Mouse (Mus musculus) Patski (cell line): ENCODE measurements around the gene Aifm1. TPM values are rescaled to one million over a fixed set of nuclear protein-coding genes. Genes with fewer than 3 reads are reported as not detected.

ENCODE experiments used
- ATAC-seq: fragments of 100-300 bp; one replicate; pipeline ENCODE4 v1.8.0; 2021
- CTCF ChIA-PET: fragments of 350-600 bp; sonication (Branson Sonifier 250); formaldehyde crosslinking; loops from one replicate; lab custom pipeline; 2022; ENCODE audit warnings: inconsistent platforms; lab: Charles Lee
- POLR2A ChIA-PET: fragments of 350-600 bp; sonication (Branson Sonifier 250); formaldehyde crosslinking; loops from one replicate; lab custom pipeline; 2022; ENCODE audit warnings: antibody characterized with exemption, inconsistent platforms; lab: Charles Lee
- DNase-seq: peaks from one replicate; pipeline ENCODE4 v3.0.0-alpha.2; 2011; ENCODE audit warnings: low read depth, low spot score
- H3K27me3 ChIP-seq: fragments of 371-371 bp; one replicate; pipeline ENCODE4 v1.5.1; 2021
- CTCF ChIP-seq: fragments of 100-300 bp; IDR thresholded peaks from one replicate; pipeline ENCODE4 v1.5.1; 2021
- in situ Hi-C: fragments of 300-500 bp; cut with MboI; formaldehyde crosslinking; loops from 3 replicates; pipeline ENCODE4 v1.11.1; 2018; ENCODE audit warnings: low pct_unique_long_range_greater_than_20kb, mixed read lengths
- polyA plus RNA-seq: library from polyadenylated mRNA; unstranded; gene quantifications from one replicate; pipeline ENCODE4 v1.2.3, GENCODE M21; 2021

Aifm1 gene
- 180 TPM for polyA plus RNA-seq

DNA sequence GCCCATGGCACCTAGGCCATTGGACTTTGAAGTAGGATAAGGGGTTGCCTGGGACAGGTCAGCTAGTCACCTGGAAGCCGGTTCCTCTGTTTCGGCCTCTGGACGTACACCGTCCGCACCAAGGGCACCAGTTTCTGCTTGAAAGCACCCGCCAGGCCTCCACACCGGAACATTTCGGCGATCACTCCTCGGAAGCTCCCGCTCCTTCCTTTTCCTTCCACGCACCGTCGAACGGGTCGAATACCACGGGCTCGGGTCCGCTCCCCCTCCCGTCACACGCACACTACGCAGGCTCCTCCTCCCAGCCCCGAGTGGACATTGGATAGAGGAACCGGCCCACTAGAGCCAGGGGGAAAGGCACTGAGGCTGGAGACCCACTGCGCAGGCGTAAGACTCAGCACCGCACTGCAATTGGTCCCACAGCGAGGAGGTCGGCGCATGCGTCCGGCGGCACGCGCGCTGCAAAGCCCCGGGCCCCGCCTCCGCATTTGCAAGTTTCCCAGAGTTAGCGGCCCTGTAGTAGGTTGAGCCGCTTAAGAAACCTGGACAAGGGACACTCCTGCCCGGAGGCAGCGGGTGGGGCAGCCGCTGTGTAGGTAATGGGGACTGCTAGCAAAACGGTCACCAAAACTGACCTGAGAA, at the start of gene Aifm1:
TSS of gene Aifm1 (minus strand) at position 398 of the 642 bp plus-strand sequence.
- peak; percentile 58 for DNase-seq
- TF ChIP-seq CTCF, result no peak
- POLR2A ChIA-PET, result interaction anchor here (0.6 to 0.7 kb wide), 2 partner anchors 29 to 109 kb away, joined by 3 to 4 read pairs; no protein-coding TSS in a partner anchor
- no peaks in the 10 kb centered on the region for H3K27me3 ChIP-seq
- peak; percentile 91 for ATAC-seq
- CTCF ChIA-PET, result interaction anchor here (1.0 to 1.2 kb wide), 2 partner anchors 9 to 11 kb away, joined by 3 read pairs; no protein-coding TSS in a partner anchor
- in situ Hi-C loops, result no loop called here

DNA sequence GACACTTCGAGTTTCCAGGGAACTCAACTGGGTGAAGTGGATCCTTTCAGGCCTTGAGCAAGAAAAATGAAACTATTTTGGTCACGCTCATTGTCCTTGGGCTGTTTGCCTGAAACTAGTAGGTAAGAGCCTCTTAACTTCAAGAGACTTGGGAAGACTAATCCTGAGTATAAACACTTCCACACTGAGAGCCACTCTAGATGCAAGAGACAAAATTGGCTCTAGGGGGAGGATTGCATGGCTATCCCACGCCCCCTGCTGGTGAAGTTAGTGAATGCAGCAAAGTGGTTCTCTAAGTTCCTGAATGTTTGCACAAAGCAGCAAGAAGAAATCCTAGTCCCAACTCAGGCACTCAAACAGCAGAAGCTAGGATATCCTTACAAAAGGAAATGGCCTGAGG, 18.8 kb upstream of the Aifm1 start:
- ChIA-PET CTCF (interaction anchor here (0.7 to 2.1 kb wide), 5 partner anchors 9 to 109 kb away, joined by 3 to 10 read pairs (median 4); no protein-coding TSS in a partner anchor), POLR2A (no interaction called here)
- TF ChIP-seq CTCF, result peak; percentile 73
- in situ Hi-C loops, result loop anchor here (5.0 kb wide), 1 partner anchor 35 kb away; no protein-coding TSS in a partner anchor
- H3K27me3 ChIP-seq, result peaks cover 6% of the 10 kb centered on the region
- DNase-seq (no peak), ATAC-seq (peak; percentile 47)

DNA sequence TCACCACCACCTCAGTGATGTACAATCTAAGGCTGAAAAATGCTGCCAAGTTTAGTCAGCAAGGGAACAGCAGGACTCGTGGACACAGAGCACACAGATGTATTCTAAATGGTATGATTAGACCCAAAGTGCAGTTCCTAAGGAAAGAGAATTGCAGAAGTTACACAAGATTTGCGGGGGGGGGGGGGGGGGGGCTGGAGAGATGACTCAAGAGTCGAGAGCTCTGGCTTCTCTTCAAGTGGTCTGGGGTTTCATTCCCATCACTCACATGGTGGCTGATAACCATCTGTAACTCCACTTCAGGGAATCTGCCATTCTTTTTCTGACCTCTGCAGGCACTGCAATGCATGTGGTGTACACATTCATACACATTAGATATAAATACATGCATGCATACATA, 13.1 kb upstream of the Aifm1 start:
- in situ Hi-C loops, result loop anchor here (5.0 kb wide), 1 partner anchor 104 kb away; no protein-coding TSS in a partner anchor
- DNase-seq (no peak), ATAC-seq (no peak)
- CTCF ChIA-PET, result no interaction called here
- POLR2A ChIA-PET, result no interaction called here
- no peaks in the 10 kb centered on the region for H3K27me3 ChIP-seq
- TF ChIP-seq CTCF, result no peak

DNA sequence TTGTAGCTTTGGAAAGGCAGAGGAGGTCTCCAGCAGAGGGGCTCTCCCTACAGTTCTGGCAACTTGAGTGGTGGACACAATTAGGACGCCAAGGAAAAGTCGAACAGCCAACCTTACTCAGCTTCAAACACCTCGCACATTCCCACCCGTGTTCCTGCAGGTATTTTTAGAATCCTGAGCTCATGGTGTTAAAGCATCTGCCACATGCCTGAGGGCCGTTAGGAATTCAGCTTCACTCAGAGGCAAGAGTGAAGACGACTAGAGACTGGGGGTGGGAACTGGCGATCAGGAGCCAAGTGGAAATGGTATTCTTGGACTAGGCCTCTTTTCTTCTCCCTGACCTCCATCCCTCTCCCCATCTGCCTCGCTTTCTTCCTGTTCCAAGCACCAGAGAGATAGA, 12.5 kb upstream of the Aifm1 start:
- H3K27me3 ChIP-seq, result no peaks in the 10 kb centered on the region
- TF ChIP-seq CTCF, result no peak
- DNase-seq (no peak), ATAC-seq (no peak)
- in situ Hi-C loops, result loop anchor here (5.0 kb wide), 1 partner anchor 104 kb away; no protein-coding TSS in a partner anchor
- ChIA-PET POLR2A (no interaction called here), CTCF (no interaction called here)

DNA sequence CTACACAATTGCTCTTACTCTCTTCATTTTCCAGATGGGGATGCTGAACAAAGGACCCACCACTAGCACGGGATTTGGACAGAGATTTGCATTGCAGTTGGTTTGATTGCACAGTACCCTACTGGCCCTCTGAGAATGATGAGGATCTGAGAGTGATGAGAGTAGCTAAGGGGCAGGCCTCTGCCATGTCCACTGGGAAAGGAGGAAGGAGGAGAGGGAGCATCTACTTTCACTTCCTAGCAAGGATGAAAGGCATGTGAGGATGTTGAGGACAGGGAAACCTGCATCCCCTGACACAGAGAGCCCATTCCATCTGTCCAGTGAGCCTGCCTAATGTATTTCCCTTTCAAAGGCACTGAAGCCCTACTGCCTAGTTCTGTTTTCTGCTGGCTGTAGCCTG, 12.0 kb upstream of the Aifm1 start:
- ChIA-PET CTCF (no interaction called here), POLR2A (no interaction called here)
- no peaks in the 10 kb centered on the region for H3K27me3 ChIP-seq
- ATAC-seq (no peak), DNase-seq (no peak)
- in situ Hi-C loops, result loop anchor here (5.0 kb wide), 1 partner anchor 103 kb away; no protein-coding TSS in a partner anchor
- TF ChIP-seq CTCF, result no peak

DNA sequence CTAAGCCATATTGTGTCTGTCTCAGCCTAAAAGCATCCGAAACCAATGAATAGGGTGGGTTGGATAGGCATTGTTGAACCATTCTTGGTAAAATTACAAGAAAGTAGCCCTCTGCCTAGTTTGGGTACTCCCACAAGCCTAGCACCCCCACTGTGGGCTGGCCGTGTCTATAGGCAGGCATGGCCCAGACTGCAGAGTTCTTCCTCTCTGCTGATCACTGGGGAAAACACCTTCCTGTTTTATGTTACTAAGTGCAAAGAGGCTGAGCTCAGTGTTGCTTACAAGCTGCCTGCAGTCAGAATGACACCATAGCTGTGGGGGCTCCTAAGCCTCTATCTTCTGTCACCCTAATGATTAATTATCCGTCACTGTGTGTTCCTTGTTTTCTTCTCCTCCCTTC, 10.1 kb upstream of the Aifm1 start:
- no peaks in the 10 kb centered on the region for H3K27me3 ChIP-seq
- CTCF ChIA-PET, result interaction anchor here (1.2 to 1.4 kb wide), 2 partner anchors 8 to 52 kb away, joined by 3 read pairs; no protein-coding TSS in a partner anchor
- no peak for ATAC-seq
- POLR2A ChIA-PET, result interaction anchor here (0.6 kb wide), 1 partner anchor 41 kb away, joined by 3 read pairs; no protein-coding TSS in a partner anchor
- TF ChIP-seq CTCF, result no peak
- DNase-seq, result no peak
- in situ Hi-C loops, result no loop called here

DNA sequence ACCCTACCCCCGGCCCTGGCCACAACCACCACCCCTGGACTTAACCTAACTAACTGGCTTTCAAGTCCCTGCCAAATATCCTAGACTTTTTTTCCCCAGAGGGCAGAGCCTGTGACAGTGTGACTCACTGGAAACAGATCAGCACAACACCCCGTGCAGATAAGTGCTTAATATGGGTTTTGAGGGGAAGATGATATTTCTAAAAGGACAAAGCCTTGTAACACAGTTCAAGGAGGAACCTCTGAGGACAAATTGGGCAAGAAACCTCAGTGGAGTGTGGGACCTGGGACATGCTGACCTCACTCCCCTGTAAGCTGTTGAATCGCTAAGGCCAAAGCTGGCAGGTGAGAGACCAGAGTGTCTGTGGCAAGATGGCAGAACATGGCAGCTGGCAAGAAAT, 8.3 kb upstream of the Aifm1 start:
- ATAC-seq (no peak), DNase-seq (no peak)
- TF ChIP-seq CTCF, result no peak
- ChIA-PET CTCF (no interaction called here), POLR2A (no interaction called here)
- in situ Hi-C loops, result no loop called here
- no peaks in the 10 kb centered on the region for H3K27me3 ChIP-seq

DNA sequence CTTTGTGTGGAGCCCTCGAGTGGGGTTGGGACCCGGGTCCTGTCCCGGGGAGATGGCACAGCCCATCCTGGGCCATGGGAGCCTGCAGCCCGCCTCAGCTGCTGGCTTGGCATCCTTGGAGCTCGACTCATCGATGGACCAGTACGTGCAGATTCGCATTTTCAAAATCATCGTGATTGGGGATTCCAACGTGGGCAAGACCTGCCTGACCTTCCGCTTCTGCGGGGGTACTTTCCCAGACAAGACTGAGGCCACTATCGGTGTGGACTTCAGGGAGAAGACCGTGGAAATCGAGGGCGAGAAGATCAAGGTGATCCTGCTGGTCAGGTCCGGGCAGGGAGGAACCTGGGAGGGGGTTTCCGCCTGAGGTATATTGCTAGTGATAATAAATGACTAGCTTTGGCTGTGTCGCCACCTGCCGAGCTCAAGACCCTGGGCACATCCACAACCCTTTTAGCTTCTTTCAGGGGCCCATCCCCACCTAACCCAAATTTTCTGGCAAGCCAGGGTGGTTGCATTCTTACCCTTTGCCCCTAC, 6.3 kb upstream of the Aifm1 start:
- in situ Hi-C loops, result no loop called here
- no peaks in the 10 kb centered on the region for H3K27me3 ChIP-seq
- POLR2A ChIA-PET, result no interaction called here
- ATAC-seq (no peak), DNase-seq (no peak)
- CTCF ChIA-PET, result interaction anchor here (1.8 kb wide), 1 partner anchor 12 kb away, joined by 7 read pairs; no protein-coding TSS in a partner anchor
- TF ChIP-seq CTCF, result no peak

DNA sequence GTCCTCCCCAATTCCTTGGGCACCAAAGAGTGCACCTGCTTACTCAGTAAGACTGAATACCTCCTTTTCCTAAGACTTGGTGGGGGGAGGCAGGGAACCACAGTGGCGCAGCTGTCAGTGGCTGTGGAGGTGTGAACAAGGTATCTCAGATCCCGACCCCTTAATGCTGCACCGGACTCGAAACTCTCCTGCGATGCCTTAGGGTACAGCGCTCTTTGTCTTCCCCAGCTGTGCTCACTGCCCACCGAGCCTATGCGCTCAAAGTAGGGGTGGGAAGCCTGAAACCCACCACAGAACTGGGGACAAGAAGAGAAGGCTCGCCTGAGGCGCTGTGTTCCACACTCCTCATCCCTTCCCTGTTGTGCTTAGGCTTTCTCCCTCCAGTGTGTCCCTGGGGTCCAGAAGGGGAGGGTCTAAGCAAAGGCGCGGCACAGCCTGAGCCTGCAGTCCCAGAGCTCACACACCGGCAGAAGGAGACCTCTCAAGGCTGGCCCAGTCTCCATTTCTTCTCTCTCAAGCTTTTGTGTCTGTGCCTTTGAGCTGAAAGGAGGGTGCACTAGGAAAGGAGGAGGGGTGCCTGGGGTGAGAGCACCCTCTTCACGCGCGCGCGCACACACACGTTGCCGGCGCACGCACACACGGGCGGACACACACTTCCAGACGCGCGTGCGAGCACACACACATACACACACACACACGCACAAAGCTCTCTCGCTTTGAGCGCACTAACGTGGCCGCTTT, 5.6 kb upstream of the Aifm1 start, which contains the start of gene Rab33a:
TSS of gene Rab33a (plus strand) at position 478 of the 741 bp plus-strand sequence.
- ChIA-PET POLR2A (no interaction called here), CTCF (interaction anchor here (1.8 kb wide), 1 partner anchor 13 kb away, joined by 7 read pairs; no protein-coding TSS in a partner anchor)
- DNase-seq, result no peak
- in situ Hi-C loops, result no loop called here
- H3K27me3 ChIP-seq, result no peaks in the 10 kb centered on the region
- ATAC-seq, result no peak
- no peak for TF ChIP-seq CTCF

DNA sequence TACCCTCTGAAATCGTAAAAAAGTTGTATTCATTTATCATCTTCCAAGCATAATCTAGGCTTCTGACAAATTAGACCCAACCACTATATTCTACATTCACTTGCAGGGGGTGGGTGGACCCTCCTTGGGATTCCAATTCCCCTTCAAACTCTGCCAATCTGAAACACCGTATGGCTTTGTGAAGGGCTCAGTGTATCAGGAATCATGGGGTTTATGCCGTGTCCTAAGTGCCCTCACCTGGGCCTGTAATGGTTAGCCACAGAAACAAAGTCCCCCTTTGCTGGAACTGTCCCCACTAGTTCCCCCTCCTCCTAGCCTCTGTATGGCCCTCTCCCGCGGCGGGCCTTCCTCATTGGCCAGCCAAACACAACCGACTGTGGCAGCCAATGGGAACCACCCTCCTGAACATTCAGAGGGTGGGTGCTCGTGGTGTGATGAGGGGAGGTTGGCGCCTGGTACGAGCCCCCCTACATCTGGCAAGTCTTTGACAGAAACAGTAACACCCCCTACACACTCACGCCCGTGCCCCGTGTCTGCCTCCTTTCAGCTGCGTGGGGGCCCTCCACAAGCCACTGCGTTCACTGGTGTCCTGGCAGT, 4.9 kb upstream of the Aifm1 start:
- in situ Hi-C loops, result no loop called here
- ChIA-PET CTCF (no interaction called here), POLR2A (no interaction called here)
- ATAC-seq (no peak), DNase-seq (no peak)
- H3K27me3 ChIP-seq, result no peaks in the 10 kb centered on the region
- no peak for TF ChIP-seq CTCF
